Comparison of ENCODE assay signal across 19 mouse cellular contexts in the genomic region with DNA sequence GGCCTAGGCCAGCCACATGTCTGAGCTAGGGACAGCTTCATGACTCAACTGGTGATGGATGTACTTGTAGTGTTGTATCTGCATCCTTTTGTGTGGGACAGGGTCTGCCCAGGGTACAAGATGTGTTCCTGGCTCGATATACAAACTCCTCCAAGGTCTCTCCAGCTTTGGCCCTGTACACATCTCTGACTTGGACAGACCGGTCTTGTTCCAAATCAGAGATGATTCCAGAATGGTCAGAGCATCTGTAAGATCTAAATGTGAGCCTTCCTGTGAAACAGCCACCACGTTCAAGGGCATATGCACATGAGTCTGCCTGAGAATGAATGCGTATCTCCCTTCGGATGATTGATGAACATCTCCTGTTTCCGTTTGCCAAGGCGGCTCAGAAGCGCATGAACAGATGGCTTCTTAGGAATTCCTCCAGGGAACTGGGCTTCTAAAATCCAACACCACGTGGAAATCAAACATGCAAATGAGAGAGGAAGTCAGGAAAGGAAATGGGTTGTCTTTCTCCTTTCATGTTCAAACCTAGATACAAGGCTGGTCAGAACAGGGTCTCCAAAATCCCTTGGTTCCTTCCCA.
DNase-seq lines count a peak whose midpoint lies in the region; ATAC-seq and TF ChIP-seq lines count a peak whose summit lies in the region.
"Had no signal": no experiment of that assay in that cellular context is flagged by ENCODE, and none has a peak within 500 bp of the region (broad histone marks: within the 10 kb centered on the region; RNA-seq: fewer than 3 reads in every experiment).

No protein-coding gene starts in this region.

- no peak overlapping the region for H3K4me2 ChIP-seq in hindbrain, postnatal 0 days (ENCODE audit: low read depth, low read length)
- H3K4me2 ChIP-seq in hindbrain, embryonic 14.5 days (replicated peaks) = no peak overlapping the region
- H3K4me2 ChIP-seq in intestine, embryonic 15.5 days (replicated peaks) = no peak overlapping the region
- no peak overlapping the region for H3K4me2 ChIP-seq in intestine, embryonic 16.5 days (ENCODE audit: low read depth, low read length)
- H3K4me2 ChIP-seq: heart, embryonic 12.5 days; limb, embryonic 13.5 days; midbrain, embryonic 12.5 days had no signal

- WGBS in hindbrain, postnatal 0 days = 58% methylated on average over 9 of the region's 9 CpGs
- WGBS in hindbrain, embryonic 14.5 days = 60% methylated on average over 9 of the region's 9 CpGs
- WGBS in intestine, embryonic 15.5 days = 63% methylated on average over 9 of the region's 9 CpGs
- 55% methylated on average over 9 of the region's 9 CpGs for WGBS in intestine, embryonic 16.5 days

- H3K36me3 ChIP-seq in hindbrain, postnatal 0 days (ENCODE audit: insufficient read depth, low read length) = no peaks in the 10 kb centered on the region
- no peaks in the 10 kb centered on the region for H3K36me3 ChIP-seq in hindbrain, embryonic 14.5 days (replicated peaks; ENCODE audit: control insufficient read depth, insufficient read depth)
- H3K36me3 ChIP-seq in intestine, embryonic 15.5 days = no peaks in the 10 kb centered on the region
- no peaks in the 10 kb centered on the region for H3K36me3 ChIP-seq in intestine, embryonic 16.5 days (ENCODE audit: control insufficient read depth, insufficient read depth, low read length)
- H3K36me3 ChIP-seq: heart, embryonic 12.5 days; limb, embryonic 13.5 days; midbrain, embryonic 12.5 days had no signal

- ATAC-seq in hindbrain, postnatal 0 days = no peak
- ATAC-seq in hindbrain, embryonic 14.5 days (ENCODE audit: low FRiP score) = no peak
- no peak for ATAC-seq in intestine, embryonic 15.5 days
- no peak for ATAC-seq in intestine, embryonic 16.5 days
- ATAC-seq: CD4-positive, CD25-positive, alpha-beta regulatory T cell, adult 4 months; intestine, postnatal 0 days had no signal

- peak; percentile 44 for DNase-seq in hindbrain, postnatal 0 days (ENCODE audit: low spot score)
- DNase-seq in hindbrain, embryonic 14.5 days (ENCODE audit: low spot score) = no peak
- peak; percentile 15 for DNase-seq in adrenal gland, adult 8-10 months
- peak; percentile 28 for DNase-seq in adrenal gland, postnatal 10 days
- peak; percentile 30 to 76 for DNase-seq in layer of hippocampus, adult 2 months (ENCODE audit: low spot score in 2 of 2)
- DNase-seq: cerebellum, adult 9-10 months; gastrocnemius, postnatal 36 days; heart, postnatal 4 days; kidney, postnatal 14 days; lung, postnatal 36 days had no signal

- no peak overlapping the region for H3K4me3 ChIP-seq in hindbrain, postnatal 0 days (ENCODE audit: low read length)
- no peak overlapping the region for H3K4me3 ChIP-seq in hindbrain, embryonic 14.5 days (replicated peaks; ENCODE audit: low read length)
- H3K4me3 ChIP-seq in layer of hippocampus, adult 2 months = no peak overlapping the region
- no peak overlapping the region for H3K4me3 ChIP-seq in intestine, embryonic 15.5 days (replicated peaks)
- no peak overlapping the region for H3K4me3 ChIP-seq in intestine, embryonic 16.5 days (ENCODE audit: low read length)
- H3K4me3 ChIP-seq: heart, embryonic 12.5 days; left cerebral cortex, adult 2 months; limb, embryonic 13.5 days; midbrain, embryonic 12.5 days had no signal

- no peak overlapping the region for H3K9ac ChIP-seq in hindbrain, postnatal 0 days (replicated peaks; ENCODE audit: low read length)
- no peak overlapping the region for H3K9ac ChIP-seq in hindbrain, embryonic 14.5 days
- no peak overlapping the region for H3K9ac ChIP-seq in intestine, embryonic 15.5 days
- H3K9ac ChIP-seq in intestine, embryonic 16.5 days (ENCODE audit: low read depth, low read length) = no peak overlapping the region
- H3K9ac ChIP-seq: heart, embryonic 12.5 days; limb, embryonic 13.5 days; midbrain, embryonic 12.5 days had no signal

- H3K9me3 ChIP-seq in hindbrain, postnatal 0 days (ENCODE audit: low read length) = no peaks in the 10 kb centered on the region
- 0 out of 2 replicates have a peak, but pooled peaks cover 6% of the 10 kb centered on the region for H3K9me3 ChIP-seq in hindbrain, embryonic 14.5 days (ENCODE audit: control insufficient read depth, low read length)
- no peaks in the 10 kb centered on the region for H3K9me3 ChIP-seq in intestine, embryonic 15.5 days
- no peaks in the 10 kb centered on the region for H3K9me3 ChIP-seq in intestine, embryonic 16.5 days (ENCODE audit: control insufficient read depth, low read length)
- H3K9me3 ChIP-seq: midbrain, embryonic 12.5 days had no signal

- no peak for TF ChIP-seq CTCF in hindbrain, postnatal 0 days (IDR thresholded peaks at IDR 0.05; ENCODE audit: low read depth)
- no peak for TF ChIP-seq CTCF in layer of hippocampus, adult 2 months (conservative IDR thresholded peaks at IDR 0.05)

- H3K4me1 ChIP-seq in hindbrain, postnatal 0 days (ENCODE audit: insufficient read depth, low read length) = no peaks in the 10 kb centered on the region
- H3K4me1 ChIP-seq in hindbrain, embryonic 14.5 days (replicated peaks; ENCODE audit: control insufficient read depth, insufficient read depth, low read length) = no peaks in the 10 kb centered on the region
- H3K4me1 ChIP-seq in intestine, embryonic 15.5 days (replicated peaks) = no peaks in the 10 kb centered on the region
- H3K4me1 ChIP-seq in intestine, embryonic 16.5 days (ENCODE audit: control insufficient read depth, insufficient read depth, low read length) = no peaks in the 10 kb centered on the region
- H3K4me1 ChIP-seq: heart, embryonic 12.5 days; midbrain, embryonic 12.5 days had no signal

- H3K27me3 ChIP-seq in hindbrain, postnatal 0 days (ENCODE audit: insufficient read depth, low read length) = no peaks in the 10 kb centered on the region
- no peaks in the 10 kb centered on the region for H3K27me3 ChIP-seq in hindbrain, embryonic 14.5 days (ENCODE audit: control insufficient read depth, insufficient read depth, low read length)
- no peaks in the 10 kb centered on the region for H3K27me3 ChIP-seq in intestine, embryonic 15.5 days (replicated peaks)
- H3K27me3 ChIP-seq in intestine, embryonic 16.5 days (replicated peaks; ENCODE audit: control insufficient read depth, insufficient read depth, low read length) = no peaks in the 10 kb centered on the region
- H3K27me3 ChIP-seq: midbrain, embryonic 12.5 days had no signal

- no peak overlapping the region for H3K27ac ChIP-seq in hindbrain, postnatal 0 days
- H3K27ac ChIP-seq in hindbrain, embryonic 14.5 days = no peak overlapping the region
- peak overlapping the region; percentile 50; the same call in 1 of the 2 replicates for H3K27ac ChIP-seq in layer of hippocampus, adult 2 months
- H3K27ac ChIP-seq in intestine, embryonic 15.5 days = no peak overlapping the region
- no peak overlapping the region for H3K27ac ChIP-seq in intestine, embryonic 16.5 days (ENCODE audit: low read length)
- H3K27ac ChIP-seq: left cerebral cortex, adult 2 months; limb, embryonic 13.5 days; midbrain, embryonic 12.5 days; stomach, postnatal 0 days had no signal
